Mouse (Mus musculus) testis, adult 2 months (tissue): ENCODE measurements around the gene BC051142.

Source experiments
- CTCF ChIP-seq: fragments of 200-500 bp; IDR thresholded peaks from 2 replicates; pipeline ENCODE4 v1.5.1; 2012; ENCODE audit warnings: low read depth, mild to moderate bottlenecking, inconsistent platforms, low read length, moderate library complexity; ENCODE audit not compliant: control insufficient read depth, insufficient read depth, insufficient replicate concordance
- POLR2A ChIP-seq: fragments of 200-500 bp; IDR thresholded peaks from 2 replicates; pipeline ENCODE4 v1.6.1; 2012; ENCODE audit warnings: low read depth, mild to moderate bottlenecking, inconsistent platforms, low read length, moderate library complexity; ENCODE audit not compliant: control insufficient read depth

GRCm38 (mm10) chr17:34420014-34420413 lies 21.4 kb downstream of the BC051142 start:
- TF ChIP-seq CTCF: no peak
- no peak for TF ChIP-seq POLR2A
